Mouse (Mus musculus): ENCODE measurements around the gene Mogs.

Mogs gene

DNA sequence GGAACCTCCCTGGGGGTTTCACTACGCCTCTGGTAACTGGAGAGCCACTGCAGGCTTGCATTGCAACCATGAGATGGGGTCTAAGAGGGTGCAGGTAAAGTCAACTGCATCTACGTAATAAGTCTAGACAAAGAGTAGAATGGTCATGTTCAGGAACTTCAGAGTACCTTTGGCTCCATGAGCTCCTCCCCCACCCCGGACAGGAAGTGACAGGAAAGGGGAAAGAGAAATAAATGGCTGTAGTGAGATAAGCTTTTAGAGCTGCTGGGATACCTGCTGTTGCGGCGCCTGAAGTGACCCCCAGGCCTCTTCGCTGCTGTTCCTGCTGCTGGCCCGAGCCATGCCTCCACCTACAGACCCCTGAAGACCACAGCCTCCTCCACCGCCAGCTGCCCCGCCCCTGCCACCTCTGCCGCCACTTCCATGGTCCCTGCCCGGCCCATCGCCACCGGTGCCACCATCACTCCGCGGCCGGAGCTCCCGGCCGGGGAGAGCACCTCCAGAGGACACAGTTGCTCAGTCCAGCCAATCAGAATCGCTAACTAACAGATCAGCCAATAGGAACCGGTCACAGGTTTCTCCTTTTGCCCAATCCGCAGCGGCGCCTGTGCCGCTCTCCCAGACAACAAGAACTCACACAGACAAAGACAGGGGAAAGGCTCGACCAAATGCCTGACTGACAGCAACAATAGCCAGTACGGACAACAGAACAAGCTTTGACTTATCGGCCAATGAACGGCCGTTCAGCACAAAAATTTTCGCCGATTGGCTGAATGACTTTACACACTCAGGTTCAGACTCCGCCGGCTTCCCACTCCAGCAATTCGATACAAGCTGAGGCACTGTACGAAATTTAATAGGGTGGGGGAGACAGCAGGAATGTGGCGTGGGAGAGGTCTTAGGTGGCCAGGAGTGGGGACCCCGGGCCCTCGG is 5.9 kb downstream of the Mogs start, which contains the start of gene Wbp1:
Gene Wbp1 (minus strand): TSS at position 630 of the 933 bp plus-strand sequence.
- in situ Hi-C loops (cut with MboI), result loop anchor here (5.0 kb wide), 1 partner anchor 41 kb away; no protein-coding TSS in a partner anchor

- in situ Hi-C loops (cut with MboI), result loop anchor here (5.0 kb wide), 1 partner anchor 40 kb away; no protein-coding TSS in a partner anchor
Measured at GRCm38 (mm10) chr6:83121863-83122710, 6.8 kb downstream of the Mogs start.

- in situ Hi-C loops (cut with MboI), result loop anchor here (5.0 kb wide), 1 partner anchor 39 kb away; no protein-coding TSS in a partner anchor
Measured at GRCm38 (mm10) chr6:83122961-83123360, 7.7 kb downstream of the Mogs start.

- in situ Hi-C loops (cut with MboI), result loop anchor here (5.0 kb wide), 1 partner anchor 37 kb away; no protein-coding TSS in a partner anchor
Measured at GRCm38 (mm10) chr6:83124851-83125312, 9.6 kb downstream of the Mogs start.

DNA sequence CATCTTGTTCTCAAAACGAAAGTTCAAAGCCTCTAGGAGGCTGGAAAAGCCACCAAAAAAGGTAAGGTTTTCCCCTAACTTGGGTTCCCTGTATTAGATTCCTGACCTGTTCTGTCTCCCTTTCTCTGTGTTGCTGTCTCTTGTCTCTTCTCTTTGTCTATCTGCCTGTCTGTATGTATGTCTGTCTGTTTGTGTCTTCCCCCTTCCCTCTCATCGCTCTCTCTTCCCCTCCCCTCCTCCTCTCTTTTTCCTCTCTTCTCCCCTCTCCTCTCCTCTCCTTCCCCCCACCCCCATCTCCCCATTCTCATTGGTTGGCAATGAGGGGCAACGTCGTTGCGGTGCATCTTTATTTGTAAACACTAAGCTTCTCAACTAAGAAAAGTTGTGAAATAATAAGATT is 10.0 kb downstream of the Mogs start, which contains the start of gene Ino80b:
Gene Ino80b (minus strand): TSS at position 101 of the 400 bp plus-strand sequence.
- in situ Hi-C loops (cut with MboI), result no loop called here

DNA sequence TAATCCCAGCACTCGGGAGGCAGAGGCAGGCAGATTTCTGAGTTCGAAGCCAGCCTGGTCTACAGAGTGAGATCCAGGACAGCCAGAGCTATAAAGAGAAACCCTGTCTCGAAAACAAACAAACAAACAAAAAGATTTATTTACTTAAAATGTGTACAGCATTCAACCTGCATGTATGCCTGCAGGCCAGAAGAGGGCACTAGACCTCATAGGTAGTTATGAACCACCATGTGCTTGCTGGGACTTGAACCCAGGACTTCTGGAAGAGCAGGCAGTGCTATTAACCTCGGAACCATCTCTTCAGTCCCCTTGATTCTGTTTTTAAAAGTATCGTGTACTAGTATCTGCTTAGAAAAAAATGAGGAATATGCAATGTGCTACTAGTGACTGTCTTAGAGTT is 12.1 kb downstream of the Mogs start:
- in situ Hi-C loops (cut with MboI), result no loop called here

DNA sequence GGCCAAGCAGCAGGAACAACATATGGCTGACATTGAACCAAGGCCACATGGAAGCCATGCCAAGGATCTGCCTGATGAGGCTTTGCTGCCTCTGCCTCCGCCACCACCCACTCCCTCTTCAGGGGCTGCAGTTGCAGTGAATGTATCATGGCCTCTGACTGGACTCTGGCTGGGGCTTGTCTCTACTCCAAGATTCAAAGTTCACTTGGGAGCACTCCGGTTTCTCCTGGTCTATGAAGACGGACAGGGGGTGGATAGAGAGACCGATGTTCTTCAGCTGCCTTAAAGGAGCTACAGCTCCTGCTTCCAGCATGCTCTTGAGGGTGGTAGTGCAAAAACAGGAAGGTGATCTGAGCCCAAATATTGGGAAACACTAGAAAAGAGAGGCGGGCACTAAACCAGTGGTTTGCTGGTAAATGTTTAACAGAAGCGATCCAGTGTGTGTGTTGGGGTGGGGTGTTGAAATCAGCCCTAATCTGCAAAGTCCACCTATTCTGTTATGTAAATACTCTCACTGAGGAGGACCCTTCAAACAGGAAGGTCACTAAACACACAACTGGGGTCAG is 16.3 kb downstream of the Mogs start:
- in situ Hi-C loops (cut with MboI), result no loop called here

GRCm38 (mm10) chr6:83132176-83132919 is 17.1 kb downstream of the Mogs start:
- in situ Hi-C loops (cut with MboI), result no loop called here

DNA sequence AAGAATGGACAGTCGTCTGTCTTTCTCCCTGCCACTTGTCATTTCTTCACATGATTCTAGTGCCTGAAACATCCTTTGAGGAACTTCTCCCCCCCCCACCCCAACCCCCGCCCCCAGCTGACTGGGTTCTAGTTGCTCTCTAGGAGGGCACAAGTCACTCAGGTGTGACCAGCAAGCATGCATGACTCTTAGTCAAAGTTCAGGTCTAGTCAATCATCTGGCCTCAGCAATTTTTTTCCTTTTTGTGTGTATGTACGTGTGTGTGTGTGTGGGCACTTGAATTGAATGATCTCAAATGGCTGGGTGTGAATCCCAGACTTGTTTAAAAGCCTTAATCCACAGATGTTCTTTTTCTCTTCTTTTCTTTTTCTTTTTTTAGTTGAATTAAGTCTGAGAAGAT is 18.9 kb downstream of the Mogs start:
- in situ Hi-C loops (cut with MboI), result no loop called here

- in situ Hi-C loops (cut with MboI), result no loop called here
Measured at GRCm38 (mm10) chr6:83134951-83135513, 19.7 kb downstream of the Mogs start, which contains the start of gene Rtkn. Rtkn (plus strand) TSS chr6:83135463.

- in situ Hi-C loops (cut with MboI), result no loop called here
Measured at GRCm38 (mm10) chr6:83135571-83136161, 20.4 kb downstream of the Mogs start.

- in situ Hi-C loops (cut with MboI), result no loop called here
Measured at GRCm38 (mm10) chr6:83136291-83136880, 21.1 kb downstream of the Mogs start.

GRCm38 (mm10) chr6:83136881-83137575 is 21.7 kb downstream of the Mogs start:
- in situ Hi-C loops (cut with MboI), result no loop called here

GRCm38 (mm10) chr6:83137576-83137950 is 22.3 kb downstream of the Mogs start:
- in situ Hi-C loops (cut with MboI), result no loop called here

DNA sequence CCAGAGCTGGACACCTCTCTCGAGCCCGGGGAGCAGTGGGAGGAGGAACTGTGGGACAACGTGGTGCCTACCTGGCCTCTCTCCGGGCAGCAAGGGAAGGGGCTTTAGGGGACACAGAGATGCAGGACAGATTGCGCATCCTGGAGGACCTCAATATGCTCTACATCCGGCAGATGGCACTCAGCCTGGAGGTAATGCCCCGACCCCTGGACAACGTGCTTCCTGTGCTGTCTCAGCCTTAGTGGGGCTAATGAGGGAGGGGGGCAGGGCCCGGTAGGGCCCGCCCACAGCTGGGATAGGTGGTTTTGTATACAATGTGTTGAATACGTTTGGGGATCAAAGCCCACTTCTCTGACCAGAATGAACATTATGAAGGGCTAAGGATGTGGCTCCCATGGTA is 22.8 kb downstream of the Mogs start:
- in situ Hi-C loops (cut with MboI), result no loop called here

GRCm38 (mm10) chr6:83140044-83140443 is 24.7 kb downstream of the Mogs start:
- in situ Hi-C loops (cut with MboI), result no loop called here

DNA sequence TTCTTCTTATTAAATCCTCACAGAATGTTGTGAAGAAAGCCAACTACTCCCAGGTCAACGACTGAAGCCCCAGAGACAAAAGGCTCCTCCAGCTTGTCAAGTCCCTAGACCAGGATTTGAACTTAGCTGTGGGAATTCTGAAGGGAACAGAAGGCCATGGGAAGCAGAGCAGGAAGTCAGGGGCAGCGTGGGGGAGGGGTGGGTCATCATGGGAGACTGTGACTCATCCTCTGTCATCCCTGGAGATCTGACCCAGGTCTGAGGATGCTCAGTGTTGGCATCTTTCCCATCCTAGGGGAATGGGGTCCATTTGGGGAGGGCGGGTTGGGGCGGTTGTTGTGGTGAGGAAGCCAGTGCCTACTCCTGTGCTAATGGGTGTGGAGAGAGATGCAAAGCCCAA is 26.3 kb downstream of the Mogs start:
- in situ Hi-C loops (cut with MboI), result no loop called here

GRCm38 (mm10) chr6:83142211-83142731 is 27.0 kb downstream of the Mogs start:
- in situ Hi-C loops (cut with MboI), result no loop called here

DNA sequence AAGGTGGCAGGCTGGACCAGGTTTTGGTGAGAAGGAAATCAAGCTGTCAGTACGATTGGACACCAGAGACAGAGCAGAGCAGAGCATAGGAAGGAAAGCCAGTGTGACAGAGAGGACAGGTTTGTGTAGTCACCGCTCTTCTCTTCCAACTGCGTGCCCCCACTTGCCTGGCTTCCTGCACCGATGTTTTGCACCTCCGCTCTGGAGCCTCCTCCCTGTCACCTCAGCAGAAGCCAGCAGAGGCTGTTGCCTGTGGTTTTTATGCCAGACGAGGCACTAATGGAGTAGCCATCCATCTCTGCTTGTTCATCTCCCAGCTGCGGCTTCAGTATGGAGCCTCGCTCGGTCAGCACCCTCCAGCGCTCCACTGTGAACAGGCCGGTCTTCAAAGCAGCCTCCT is 27.6 kb downstream of the Mogs start:
- in situ Hi-C loops (cut with MboI), result no loop called here
